Mouse (Mus musculus): ENCODE results near the gene Pla2g2f. TPM values are rescaled to one million over a fixed set of nuclear protein-coding genes. Genes with fewer than 3 reads are reported as not detected.

Gene Pla2g2f
- total RNA-seq, 1 experiment = 0.22 TPM

DNA sequence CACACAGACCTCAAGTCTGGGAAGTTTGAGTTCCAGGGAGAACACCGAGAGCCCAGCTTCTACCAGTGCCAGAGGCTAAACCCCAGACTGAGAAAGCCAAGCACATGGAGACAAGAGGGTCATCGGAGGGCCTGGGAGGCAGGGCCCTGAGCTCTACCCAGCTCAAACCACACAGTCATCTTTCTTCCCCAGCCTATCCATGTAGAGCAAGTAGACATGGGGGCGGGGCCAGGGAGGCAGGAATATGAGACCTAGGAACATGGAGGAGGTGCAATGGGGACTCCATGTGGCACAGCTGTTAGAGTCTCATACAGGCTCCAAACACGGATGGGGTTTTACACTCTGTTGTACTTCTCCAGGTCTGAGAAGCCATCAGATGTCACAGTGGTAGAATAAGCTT lies 11.5 kb downstream of the Pla2g2f start:
- Histone ChIP-seq H3K36me3 (ENCODE audit: control insufficient read depth, insufficient read depth, low read length, poor library complexity, severe bottlenecking) (no peaks in the 10 kb centered on the region), H3K4me1 (ENCODE audit: control insufficient read depth in 2 of 2, insufficient read depth in 2 of 2, low read length in 2 of 2, poor library complexity in 1 of 2) (no peaks in the 10 kb centered on the region), H3K4me3 (ENCODE audit: insufficient read depth in 1 of 2, low read depth in 1 of 2, low read length in 2 of 2, poor library complexity in 1 of 2, severe bottlenecking in 1 of 2) (no peak overlapping the region), H3K27ac (ENCODE audit: insufficient read depth, low read depth, low read length, poor library complexity, severe bottlenecking) (no peak overlapping the region), H3K9me3 (ENCODE audit: control insufficient read depth, insufficient read depth, low read depth, low read length) (no peaks in the 10 kb centered on the region), H3K9ac (ENCODE audit: insufficient read depth, low read depth, low read length, poor library complexity, severe bottlenecking) (no peak overlapping the region)
- no peak for TF ChIP-seq MAFK (IDR thresholded peaks at IDR 0.05; ENCODE audit: insufficient read depth, low read depth, low read length)
- TF ChIP-seq CHD2 (IDR thresholded peaks at IDR 0.05; ENCODE audit: low read depth, low read length) = no peak
- no peak for TF ChIP-seq HCFC1 (IDR thresholded peaks at IDR 0.05; ENCODE audit: borderline replicate concordance, insufficient read depth, low read length)
- no peak for TF ChIP-seq ZNF384 (IDR thresholded peaks at IDR 0.05; ENCODE audit: low read depth, low read length)
- no peak for TF ChIP-seq ZC3H11A (IDR thresholded peaks at IDR 0.05; ENCODE audit: borderline replicate concordance, low read depth, low read length)
- DNase-seq (ENCODE audit: low read depth, low spot score) = no peak
- in situ Hi-C loops (cut with MboI; ENCODE audit: low sequenced_read_pairs in 2 of 2, unreplicated experiment in 2 of 2) = loop anchor here in 1 of 2 experiments (10.0 kb wide), 1 partner anchor 109 kb away; no protein-coding TSS in a partner anchor

GRCm38 (mm10) chr4:138739136-138739851 lies 18.1 kb downstream of the Pla2g2f start:
- TF ChIP-seq HCFC1 (IDR thresholded peaks at IDR 0.05; ENCODE audit: borderline replicate concordance, insufficient read depth, low read length) = no peak
- Histone ChIP-seq H3K27ac (ENCODE audit: insufficient read depth, low read depth, low read length, poor library complexity, severe bottlenecking) (no peak overlapping the region), H3K4me3 (ENCODE audit: insufficient read depth in 1 of 2, low read depth in 1 of 2, low read length in 2 of 2, poor library complexity in 1 of 2, severe bottlenecking in 1 of 2) (no peak overlapping the region), H3K4me1 (ENCODE audit: control insufficient read depth in 2 of 2, insufficient read depth in 2 of 2, low read length in 2 of 2, poor library complexity in 1 of 2) (peaks cover 0 to 9% of the 10 kb centered on the region in 2 experiments; a peak in 1 of 4 replicates), H3K36me3 (ENCODE audit: control insufficient read depth, insufficient read depth, low read length, poor library complexity, severe bottlenecking) (no peaks in the 10 kb centered on the region), H3K9me3 (ENCODE audit: control insufficient read depth, insufficient read depth, low read depth, low read length) (no peaks in the 10 kb centered on the region), H3K9ac (ENCODE audit: insufficient read depth, low read depth, low read length, poor library complexity, severe bottlenecking) (no peak overlapping the region)
- no peak for DNase-seq (ENCODE audit: low read depth, low spot score)
- in situ Hi-C loops (cut with MboI; ENCODE audit: low sequenced_read_pairs in 2 of 2, unreplicated experiment in 2 of 2) = no loop called here

GRCm38 (mm10) chr4:138737031-138737430 lies 20.4 kb downstream of the Pla2g2f start, which contains the start of gene Ubxn10:
Gene Ubxn10 (minus strand): TSS chr4:138737167.
- no peak for TF ChIP-seq ZC3H11A (IDR thresholded peaks at IDR 0.05; ENCODE audit: borderline replicate concordance, low read depth, low read length)
- TF ChIP-seq CHD2 (IDR thresholded peaks at IDR 0.05; ENCODE audit: low read depth, low read length) = no peak
- TF ChIP-seq HCFC1 (IDR thresholded peaks at IDR 0.05; ENCODE audit: borderline replicate concordance, insufficient read depth, low read length) = no peak
- no peak for TF ChIP-seq ZNF384 (IDR thresholded peaks at IDR 0.05; ENCODE audit: low read depth, low read length)
- no peak for TF ChIP-seq MAFK (IDR thresholded peaks at IDR 0.05; ENCODE audit: insufficient read depth, low read depth, low read length)
- no peaks in the 10 kb centered on the region for H3K36me3 ChIP-seq (ENCODE audit: control insufficient read depth, insufficient read depth, low read length, poor library complexity, severe bottlenecking)
- DNase-seq (ENCODE audit: low read depth, low spot score) = no peak
- H3K9me3 ChIP-seq (ENCODE audit: control insufficient read depth, insufficient read depth, low read depth, low read length) = no peaks in the 10 kb centered on the region
- H3K27ac ChIP-seq (ENCODE audit: insufficient read depth, low read depth, low read length, poor library complexity, severe bottlenecking) = no peak within 1 kb of the TSS
- in situ Hi-C loops (cut with MboI; ENCODE audit: low sequenced_read_pairs in 2 of 2, unreplicated experiment in 2 of 2) = no loop called here
- no peak within 1 kb of the TSS for H3K4me3 ChIP-seq (ENCODE audit: insufficient read depth in 1 of 2, low read depth in 1 of 2, low read length in 2 of 2, poor library complexity in 1 of 2, severe bottlenecking in 1 of 2)
- no peak within 1 kb of the TSS for H3K9ac ChIP-seq (ENCODE audit: insufficient read depth, low read depth, low read length, poor library complexity, severe bottlenecking)
- H3K4me1 ChIP-seq (ENCODE audit: control insufficient read depth in 2 of 2, insufficient read depth in 2 of 2, low read length in 2 of 2, poor library complexity in 1 of 2) = peaks cover 0 to 9% of the 10 kb centered on the region in 2 experiments; a peak in 1 of 4 replicates

DNA sequence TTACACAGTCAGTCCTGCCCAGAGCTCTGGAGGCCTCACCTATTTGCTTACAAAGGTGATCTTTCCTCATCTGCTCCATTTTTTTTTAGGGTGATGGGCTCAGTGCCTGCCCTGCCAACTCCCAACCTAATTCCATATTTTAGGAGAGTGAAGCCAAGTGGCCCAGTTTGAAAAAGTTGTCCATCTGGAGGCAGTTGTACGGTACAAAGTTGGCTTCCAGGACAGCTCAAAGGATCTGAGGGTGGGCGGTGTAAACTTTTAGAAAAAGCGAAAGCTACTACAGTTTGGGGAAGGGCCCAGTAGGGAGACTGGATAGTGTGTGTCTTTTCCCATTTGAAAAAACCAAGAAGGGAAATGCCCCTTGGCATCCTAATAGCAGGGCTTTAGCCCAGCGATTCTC lies 22.6 kb downstream of the Pla2g2f start:
- no peak for TF ChIP-seq ZC3H11A (IDR thresholded peaks at IDR 0.05; ENCODE audit: borderline replicate concordance, low read depth, low read length)
- TF ChIP-seq HCFC1 (IDR thresholded peaks at IDR 0.05; ENCODE audit: borderline replicate concordance, insufficient read depth, low read length) = no peak
- TF ChIP-seq CHD2 (IDR thresholded peaks at IDR 0.05; ENCODE audit: low read depth, low read length) = no peak
- TF ChIP-seq MAFK (IDR thresholded peaks at IDR 0.05; ENCODE audit: insufficient read depth, low read depth, low read length) = no peak
- TF ChIP-seq ZNF384 (IDR thresholded peaks at IDR 0.05; ENCODE audit: low read depth, low read length) = no peak
- Histone ChIP-seq H3K9me3 (ENCODE audit: control insufficient read depth, insufficient read depth, low read depth, low read length) (no peaks in the 10 kb centered on the region), H3K4me3 (ENCODE audit: insufficient read depth in 1 of 2, low read depth in 1 of 2, low read length in 2 of 2, poor library complexity in 1 of 2, severe bottlenecking in 1 of 2) (no peak overlapping the region), H3K27ac (ENCODE audit: insufficient read depth, low read depth, low read length, poor library complexity, severe bottlenecking) (no peak overlapping the region), H3K4me1 (ENCODE audit: control insufficient read depth in 2 of 2, insufficient read depth in 2 of 2, low read length in 2 of 2, poor library complexity in 1 of 2) (peaks cover 0 to 9% of the 10 kb centered on the region in 2 experiments; a peak in 1 of 4 replicates), H3K36me3 (ENCODE audit: control insufficient read depth, insufficient read depth, low read length, poor library complexity, severe bottlenecking) (no peaks in the 10 kb centered on the region), H3K9ac (ENCODE audit: insufficient read depth, low read depth, low read length, poor library complexity, severe bottlenecking) (no peak overlapping the region)
- in situ Hi-C loops (cut with MboI; ENCODE audit: low sequenced_read_pairs in 2 of 2, unreplicated experiment in 2 of 2) = no loop called here
- DNase-seq (ENCODE audit: low read depth, low spot score) = no peak
